Mouse (Mus musculus) bone marrow macrophage, adult 2 months (primary cell): ENCODE results near the gene Uqcc3.

Experiments
- CTCF ChIP-seq: IDR thresholded peaks from 2 replicates; pipeline ENCODE4 v1.5.1; 2012; ENCODE audit warnings: low read depth, mild to moderate bottlenecking, low read length, moderate library complexity
- POLR2A ChIP-seq: IDR thresholded peaks from 2 replicates; pipeline ENCODE4 v1.6.1; 2012; ENCODE audit warnings: mild to moderate bottlenecking, low read depth, low read length, borderline replicate concordance

DNA sequence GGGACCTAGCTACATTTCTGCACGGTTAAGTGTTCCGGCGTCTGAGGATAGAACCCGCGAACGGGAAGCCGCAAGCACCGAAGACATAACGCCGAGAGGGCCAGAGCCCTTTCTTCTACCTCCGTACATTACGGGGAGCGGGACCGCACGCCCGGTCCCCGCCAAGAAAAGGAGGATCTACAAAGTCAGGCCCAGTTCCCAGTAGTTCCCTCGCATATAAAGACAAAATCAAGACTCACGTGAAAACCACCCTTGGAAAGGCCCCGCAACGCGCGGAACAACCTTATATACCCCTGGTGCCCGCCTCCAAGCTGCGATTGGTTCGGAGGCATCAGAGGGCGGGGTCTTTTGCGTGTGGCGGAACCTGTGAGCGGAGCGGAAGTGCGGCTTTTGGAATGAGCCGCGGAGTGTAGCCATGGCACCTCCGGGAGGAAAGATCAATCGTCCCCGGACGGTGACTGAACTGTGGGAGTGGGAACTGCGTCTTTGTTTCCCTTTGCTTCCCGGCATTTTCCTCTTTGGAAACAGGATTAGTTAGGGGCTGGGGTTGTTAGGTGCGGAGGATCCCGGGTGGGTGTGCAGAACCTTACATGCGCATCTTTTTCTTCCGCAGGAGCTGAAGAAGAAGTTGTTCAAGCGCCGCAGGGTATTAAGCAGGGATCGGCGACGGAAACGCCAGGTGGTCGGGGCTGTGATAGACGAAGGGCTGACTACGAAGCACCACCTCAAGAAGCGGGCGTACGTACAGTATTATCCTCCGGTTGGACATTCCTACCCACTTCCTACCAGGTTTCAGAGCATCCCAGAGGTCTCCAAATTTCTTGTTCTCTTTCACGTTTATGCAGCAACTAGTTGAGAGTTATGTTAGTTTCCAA is 8.0 kb upstream of the Uqcc3 start, which contains the start of the genes 1810009A15Rik and Gm49416:
- TF ChIP-seq CTCF: no peak
- peak; percentile 61; the same call in 1 of the 2 replicates for TF ChIP-seq POLR2A
